Mouse (Mus musculus): ENCODE results near the gene Il2ra.
"Not testable (repeated sequence)": the region's sequence is repeated elsewhere in the genome, so short reads cannot be mapped to it uniquely, and the experiment has no call there.

Il2ra gene

GRCm38 (mm10) chr2:11705201-11706025, 62.8 kb downstream of the Il2ra start, which contains the start of gene Il15ra:
TSS of gene Il15ra (plus strand) at chr2:11705290.
- no peak for DNase-seq (ENCODE audit: low spot score)

- no peak for DNase-seq (ENCODE audit: low spot score)
Measured at GRCm38 (mm10) chr2:11706030-11706745, 63.6 kb downstream of the Il2ra start.

GRCm38 (mm10) chr2:11706746-11707065, 64.1 kb downstream of the Il2ra start:
- DNase-seq (ENCODE audit: low spot score) = no peak

GRCm38 (mm10) chr2:11708538-11708937, 65.9 kb downstream of the Il2ra start:
- DNase-seq (ENCODE audit: low spot score) = no peak

- not testable (repeated sequence) for DNase-seq (ENCODE audit: low spot score)
Measured at GRCm38 (mm10) chr2:11710101-11710500, 67.5 kb downstream of the Il2ra start.

- DNase-seq (ENCODE audit: low spot score) = no peak
Measured at GRCm38 (mm10) chr2:11712483-11712990, 69.9 kb downstream of the Il2ra start.

GRCm38 (mm10) chr2:11713021-11713420, 70.4 kb downstream of the Il2ra start:
- DNase-seq (ENCODE audit: low spot score) = no peak

- no peak for DNase-seq (ENCODE audit: low spot score)
Measured at GRCm38 (mm10) chr2:11714535-11714934, 71.9 kb downstream of the Il2ra start.

GRCm38 (mm10) chr2:11718573-11718972, 76.0 kb downstream of the Il2ra start:
- no peak for DNase-seq (ENCODE audit: low spot score)

GRCm38 (mm10) chr2:11722564-11722963, 80.0 kb downstream of the Il2ra start:
- no peak for DNase-seq (ENCODE audit: low spot score)

GRCm38 (mm10) chr2:11727574-11727973, 85.0 kb downstream of the Il2ra start:
- no peak for DNase-seq (ENCODE audit: low spot score)

- no peak for DNase-seq (ENCODE audit: low spot score)
Measured at GRCm38 (mm10) chr2:11729091-11729490, 86.5 kb downstream of the Il2ra start.

GRCm38 (mm10) chr2:11732978-11733377, 90.4 kb downstream of the Il2ra start:
- no peak for DNase-seq (ENCODE audit: low spot score)

GRCm38 (mm10) chr2:11735853-11736252, 93.2 kb downstream of the Il2ra start:
- no peak for DNase-seq (ENCODE audit: low spot score)

- no peak for DNase-seq (ENCODE audit: low spot score)
Measured at GRCm38 (mm10) chr2:11738794-11739193, 96.2 kb downstream of the Il2ra start.

- DNase-seq (ENCODE audit: low spot score) = no peak
Measured at GRCm38 (mm10) chr2:11739516-11740051, 97.0 kb downstream of the Il2ra start.
